In genomic region chr8:113656154-113656553, GRCm38 (mm10) we compare ENCODE assay signal across 14 mouse cellular contexts. TPM values are rescaled to one million over a fixed set of nuclear protein-coding genes. Genes with fewer than 3 reads are reported as not detected.
DNase-seq lines count a peak whose midpoint lies in the region; ATAC-seq and TF ChIP-seq lines count a peak whose summit lies in the region.
"Had no signal": no experiment of that assay in that cellular context is flagged by ENCODE, and none has a peak within 500 bp of the region (broad histone marks: within the 10 kb centered on the region; RNA-seq: fewer than 3 reads in every experiment).

No protein-coding gene starts in this region.

- peak; percentile 75 for DNase-seq in 416B (ENCODE audit: low read depth)
- peak; percentile 65 for DNase-seq in CD4-positive helper T cell, adult 2 months (ENCODE audit: low read depth, low spot score)
- no peak for DNase-seq in urinary bladder, postnatal 4 days (ENCODE audit: low spot score in 2 of 2)
- DNase-seq in gastrocnemius, adult 2 months: no peak
- no peak for DNase-seq in layer of hippocampus, postnatal 36 days
- DNase-seq: cerebellum, postnatal 10 days; kidney, adult 18-20 months; lung, adult 18-20 months; thymus, postnatal 14 days had no signal

- peak; percentile 96 to 97 for ATAC-seq in hematopoietic stem cell, adult 5-6 weeks (replicated peaks in 1 of 2; ENCODE audit: insufficient read depth in 1 of 2, low FRiP score in 2 of 2, low TSS enrichment in 1 of 2, low read depth in 1 of 2, poor library complexity in 2 of 2, severe bottlenecking in 2 of 2)
- peak; percentile 98 for ATAC-seq in megakaryocyte progenitor cell, adult 5-6 weeks (replicated peaks; ENCODE audit: poor library complexity)

- no peak overlapping the region for H3K27ac ChIP-seq in gastrocnemius, adult 2 months
- H3K27ac ChIP-seq: layer of hippocampus, adult 2 months; midbrain, embryonic 10.5 days; neural tube, embryonic 13.5 days had no signal

- no peak overlapping the region for H3K4me3 ChIP-seq in gastrocnemius, adult 2 months
- H3K4me3 ChIP-seq: layer of hippocampus, adult 2 months; midbrain, embryonic 10.5 days; neural tube, embryonic 13.5 days had no signal

- intact Hi-C loops in gastrocnemius, adult 2 months (cut with DNase I): no loop called here

- TF ChIP-seq CTCF in gastrocnemius, adult 2 months (IDR thresholded peaks at IDR 0.05): no peak

RNA-seq across cellular contexts. Expression of gene Syce1l, which starts 13.1 kb away (rescaled TPM):
- total RNA-seq in hematopoietic stem cell, adult 5-6 weeks (2017): not detected in 2 replicates
- not detected in 2 replicates for total RNA-seq in megakaryocyte progenitor cell, adult 5-6 weeks (2015)
- total RNA-seq in megakaryocyte progenitor cell, adult 5-6 weeks (2017): not detected in 2 replicates
- not detected for total RNA-seq in gastrocnemius, adult 2 months (2021)
- not detected for total RNA-seq in layer of hippocampus, postnatal 36 days (2021)

RNA-seq across cellular contexts. Expression of gene Mon1b, which starts 20.8 kb away (rescaled TPM):
- 18.7 and 20.5 TPM in 2 replicates for total RNA-seq in hematopoietic stem cell, adult 5-6 weeks (2017)
- total RNA-seq in megakaryocyte progenitor cell, adult 5-6 weeks (2015): 12.6 and 13.0 TPM in 2 replicates
- total RNA-seq in megakaryocyte progenitor cell, adult 5-6 weeks (2017): 15.6 and 15.8 TPM in 2 replicates
- 1 to 10 TPM; 3.0 to 3.7 TPM for total RNA-seq in gastrocnemius, adult 2 months (2021)
- total RNA-seq in layer of hippocampus, postnatal 36 days (2021): 10 to 100 TPM; 23.9 to 25.8 TPM

Comparison
In these comparisons a context has a peak if more than half of its experiments do, and no peak if none do; other contexts are left out.
1. DNase-seq: peak in 416B (single experiment) and CD4-positive helper T cell, adult 2 months (single experiment); none in urinary bladder, postnatal 4 days (0 of 2), gastrocnemius, adult 2 months (single experiment) and layer of hippocampus, postnatal 36 days (0 of 2).